Mouse (Mus musculus) ES-Bruce4 (cell line): ENCODE results near the gene Itgb1bp2.

Source experiments
- CTCF ChIP-seq: IDR thresholded peaks from one replicate; pipeline ENCODE4 v1.8.1; 2011; ENCODE audit warnings: low read depth, low read length
- EP300 ChIP-seq: IDR thresholded peaks from 2 replicates; pipeline ENCODE4 v1.6.1; 2011; ENCODE audit warnings: low read depth, low read length; ENCODE audit not compliant: insufficient read depth
- POLR2A ChIP-seq: IDR thresholded peaks from one replicate; pipeline ENCODE4 v1.8.1; 2011; ENCODE audit warnings: low read length; ENCODE audit not compliant: insufficient read depth

GRCm38 (mm10) chrX:101420700-101421095 is 28.2 kb upstream of the Itgb1bp2 start, which contains the start of gene Zmym3:
- no peak for TF ChIP-seq POLR2A
- TF ChIP-seq CTCF: no peak
- TF ChIP-seq EP300: no peak
